Mouse (Mus musculus) embryonic facial prominence, embryonic 10.5 days (tissue): ENCODE results near the gene Trabd. TPM values are rescaled to one million over a fixed set of nuclear protein-coding genes. Genes with fewer than 3 reads are reported as not detected.

Experiments
- DNase-seq: peaks from one replicate; pipeline ENCODE4 v3.0.0-alpha.2; 2017; ENCODE audit warnings: low spot score
- H3K27ac ChIP-seq: fragments of 300-500 bp; sonication (generic); replicated peaks from 2 replicates; pipeline ENCODE4 v1.5.1; 2016; ENCODE audit warnings: mild to moderate bottlenecking
- H3K27me3 ChIP-seq: fragments of 300-500 bp; sonication (generic); replicated peaks from 2 replicates; pipeline ENCODE4 v1.6.1; 2016; ENCODE audit warnings: low read depth, mild to moderate bottlenecking; ENCODE audit not compliant: poor library complexity, severe bottlenecking
- H3K36me3 ChIP-seq: fragments of 300-500 bp; sonication (generic); replicated peaks from 2 replicates; pipeline ENCODE4 v1.6.1; 2016; ENCODE audit warnings: mild to moderate bottlenecking, moderate library complexity
- H3K4me1 ChIP-seq: fragments of 300-500 bp; sonication (generic); 2 replicates; pipeline ENCODE4 v1.6.1; 2016
- H3K4me3 ChIP-seq: fragments of 300-500 bp; sonication (generic); 2 replicates; pipeline ENCODE4 v1.5.1; 2016; ENCODE audit warnings: mild to moderate bottlenecking, moderate library complexity
- H3K9me3 ChIP-seq: fragments of 300-500 bp; sonication (generic); 2 replicates; pipeline ENCODE4 v1.6.1; 2016; ENCODE audit warnings: mild to moderate bottlenecking
- WGBS: fragments of 180-500 bp; shearing (Covaris S2); methylation state at CpG from one replicate; pipeline ENCODE4 v1.1.7; 2016; 5-methylcytosine and 5-hydroxymethylcytosine counted together
- polyA plus RNA-seq: library from polyadenylated mRNA; unstranded; fragments of >200 nt; fragmentation: Nextera tagmentation; extraction: Ambion mirVana; gene quantifications from 2 replicates; pipeline ENCODE4 v1.2.1, GENCODE M21; 2016

Gene Trabd
- polyA plus RNA-seq, 1 experiment from 2014 or later = 52.4 TPM

GRCm38 (mm10) chr15:89088607-89089247 is 13.8 kb downstream of the Trabd start, which contains the start of gene Selenoo:
Gene Selenoo (plus strand): TSS chr15:89089084.
- Histone ChIP-seq H3K4me1 (peaks cover 27% of the 10 kb centered on the region), H3K27ac (peak within 1 kb of the TSS; percentile 90), H3K36me3 (peaks cover 53% of the 10 kb centered on the region), H3K9me3 (no peaks in the 10 kb centered on the region), H3K4me3 (peak within 1 kb of the TSS; percentile 98), H3K27me3 (no peaks in the 10 kb centered on the region)
- DNase-seq = peak; percentile 92
- WGBS = 2% methylated on average over 38 of the region's 38 CpGs

GRCm38 (mm10) chr15:89089248-89090051 is 14.5 kb downstream of the Trabd start:
- Histone ChIP-seq H3K27me3 (no peaks in the 10 kb centered on the region), H3K4me1 (peaks cover 27% of the 10 kb centered on the region), H3K36me3 (peaks cover 53% of the 10 kb centered on the region), H3K9me3 (no peaks in the 10 kb centered on the region), H3K4me3 (peak overlapping the region; percentile 98), H3K27ac (peak overlapping the region; percentile 90)
- DNase-seq = no peak
- 4% methylated on average over 68 of the region's 68 CpGs for WGBS

- H3K27ac ChIP-seq = no peak overlapping the region
- H3K27me3 ChIP-seq = no peaks in the 10 kb centered on the region
- WGBS = 85% methylated on average over 4 of the region's 4 CpGs
- no peaks in the 10 kb centered on the region for H3K9me3 ChIP-seq
- H3K4me1 ChIP-seq = peaks cover 27% of the 10 kb centered on the region
- H3K4me3 ChIP-seq = peak overlapping the region; percentile 98; the same call in 1 of the 2 replicates
- DNase-seq = no peak
- H3K36me3 ChIP-seq = peaks cover 53% of the 10 kb centered on the region
Measured at GRCm38 (mm10) chr15:89090662-89091061, 15.7 kb downstream of the Trabd start.

GRCm38 (mm10) chr15:89092181-89092580 is 17.3 kb downstream of the Trabd start:
- no peaks in the 10 kb centered on the region for H3K27me3 ChIP-seq
- peaks cover 53% of the 10 kb centered on the region for H3K36me3 ChIP-seq

GRCm38 (mm10) chr15:89097450-89097849 is 22.5 kb downstream of the Trabd start:
- no peak for DNase-seq
- Histone ChIP-seq H3K4me1 (peaks cover under 1% of the 10 kb centered on the region; the same call in 1 of the 2 replicates), H3K9me3 (no peaks in the 10 kb centered on the region), H3K27me3 (no peaks in the 10 kb centered on the region), H3K27ac (no peak overlapping the region), H3K36me3 (peaks cover 100% of the 10 kb centered on the region), H3K4me3 (no peak overlapping the region)
- 90% methylated on average over 5 of the region's 5 CpGs for WGBS

More at GRCm38 (mm10) chr15:89092181-89092580, 17.3 kb downstream of the Trabd start:
- H3K9me3 ChIP-seq = no peaks in the 10 kb centered on the region
- peaks cover 27% of the 10 kb centered on the region for H3K4me1 ChIP-seq
- 82% methylated on average over 5 of the region's 5 CpGs for WGBS
- no peak overlapping the region for H3K4me3 ChIP-seq
- H3K27ac ChIP-seq = no peak overlapping the region
- DNase-seq = no peak

GRCm38 (mm10) chr15:89098616-89099015 is 23.7 kb downstream of the Trabd start:
- Histone ChIP-seq H3K36me3 (peaks cover 100% of the 10 kb centered on the region), H3K27ac (no peak overlapping the region), H3K9me3 (no peaks in the 10 kb centered on the region), H3K4me1 (peaks cover 4% of the 10 kb centered on the region; the same call in 1 of the 2 replicates), H3K27me3 (no peaks in the 10 kb centered on the region), H3K4me3 (no peak overlapping the region)
- no peak for DNase-seq
- 89% methylated on average over 7 of the region's 7 CpGs for WGBS

GRCm38 (mm10) chr15:89100823-89101222 is 25.9 kb downstream of the Trabd start:
- 93% methylated on average over 12 of the region's 12 CpGs for WGBS
- no peaks in the 10 kb centered on the region for H3K27me3 ChIP-seq
- DNase-seq = no peak
- H3K4me1 ChIP-seq = peaks cover 4% of the 10 kb centered on the region; the same call in 1 of the 2 replicates
- no peaks in the 10 kb centered on the region for H3K9me3 ChIP-seq
- peaks cover 100% of the 10 kb centered on the region for H3K36me3 ChIP-seq
- H3K4me3 ChIP-seq = no peak overlapping the region
- H3K27ac ChIP-seq = no peak overlapping the region

GRCm38 (mm10) chr15:89102646-89103045 is 27.7 kb downstream of the Trabd start:
- H3K27ac ChIP-seq = peak overlapping the region; percentile 27; the same call in 1 of the 2 replicates
- peaks cover 4% of the 10 kb centered on the region; the same call in 1 of the 2 replicates for H3K4me1 ChIP-seq
- no peak for DNase-seq
- no peaks in the 10 kb centered on the region for H3K27me3 ChIP-seq
- no peak overlapping the region for H3K4me3 ChIP-seq
- H3K36me3 ChIP-seq = peaks cover 100% of the 10 kb centered on the region
- no peaks in the 10 kb centered on the region for H3K9me3 ChIP-seq
- 66% methylated on average over 5 of the region's 5 CpGs for WGBS

- H3K9me3 ChIP-seq = no peaks in the 10 kb centered on the region
- peaks cover 100% of the 10 kb centered on the region for H3K36me3 ChIP-seq
- no peaks in the 10 kb centered on the region for H3K27me3 ChIP-seq
- no peak overlapping the region for H3K4me3 ChIP-seq
- WGBS = 91% methylated on average over 10 of the region's 10 CpGs
- no peak for DNase-seq
- peaks cover 4% of the 10 kb centered on the region; the same call in 1 of the 2 replicates for H3K4me1 ChIP-seq
- no peak overlapping the region for H3K27ac ChIP-seq
Measured at GRCm38 (mm10) chr15:89103921-89104320, 29.0 kb downstream of the Trabd start.

GRCm38 (mm10) chr15:89104425-89104824 is 29.5 kb downstream of the Trabd start:
- Histone ChIP-seq H3K9me3 (no peaks in the 10 kb centered on the region), H3K4me1 (peaks cover 4% of the 10 kb centered on the region; the same call in 1 of the 2 replicates), H3K27ac (no peak overlapping the region), H3K27me3 (no peaks in the 10 kb centered on the region), H3K36me3 (peaks cover 100% of the 10 kb centered on the region), H3K4me3 (no peak overlapping the region)
- 95% methylated on average over 8 of the region's 8 CpGs for whole genome bisulfite sequencing
- DNase-seq = no peak

- Histone ChIP-seq H3K4me3 (no peak overlapping the region), H3K4me1 (peaks cover 4% of the 10 kb centered on the region; the same call in 1 of the 2 replicates), H3K9me3 (no peaks in the 10 kb centered on the region), H3K27ac (no peak overlapping the region), H3K27me3 (no peaks in the 10 kb centered on the region), H3K36me3 (peaks cover 100% of the 10 kb centered on the region)
- WGBS = 90% methylated on average over 13 of the region's 13 CpGs
- DNase-seq = no peak
Measured at GRCm38 (mm10) chr15:89106073-89106472, 31.1 kb downstream of the Trabd start.

- Histone ChIP-seq H3K27ac (no peak overlapping the region), H3K9me3 (no peaks in the 10 kb centered on the region), H3K4me1 (peaks cover 4% of the 10 kb centered on the region; the same call in 1 of the 2 replicates), H3K36me3 (peaks cover 100% of the 10 kb centered on the region), H3K4me3 (no peak overlapping the region), H3K27me3 (no peaks in the 10 kb centered on the region)
- DNase-seq = no peak
- 87% methylated on average over 1 of the region's 1 CpGs for WGBS
Measured at GRCm38 (mm10) chr15:89106976-89107375, 32.1 kb downstream of the Trabd start.
